Mouse (Mus musculus) B cell, adult 2 months (primary cell): ENCODE data around the gene Sycp2.
"Not testable (repeated sequence)": the region's sequence is repeated elsewhere in the genome, so short reads cannot be mapped to it uniquely, and the experiment has no call there.

ENCODE experiments used
- DNase-seq, 2 experiments: peaks; one replicate each; pipeline ENCODE4 v3.0.0; 2022

Gene Sycp2

GRCm38 (mm10) chr2:178413481-178414260, 6.2 kb upstream of the Sycp2 start:
- no peak for DNase-seq

DNA sequence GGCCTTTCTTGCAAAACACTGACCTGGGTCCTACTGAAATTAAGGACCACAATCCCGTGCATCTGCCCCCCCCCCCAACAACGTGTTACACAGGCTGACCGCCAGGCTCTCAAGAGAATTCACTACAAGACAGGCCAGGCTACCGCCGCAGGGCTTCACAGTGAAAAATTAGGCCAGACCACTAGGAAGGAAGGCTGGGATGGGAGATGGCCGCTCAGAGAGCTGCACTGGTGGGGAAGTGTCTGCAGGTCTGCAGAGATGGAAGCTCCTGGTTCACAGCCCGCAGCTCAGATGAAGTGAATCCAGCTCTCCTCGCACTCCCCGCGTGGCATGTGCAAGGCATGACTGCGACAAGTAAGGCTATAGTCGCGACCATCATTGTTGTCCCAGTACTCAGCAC, 5.6 kb upstream of the Sycp2 start:
- no peak for DNase-seq

GRCm38 (mm10) chr2:178412598-178412997, 5.1 kb upstream of the Sycp2 start:
- no peak for DNase-seq

GRCm38 (mm10) chr2:178410286-178410685, 2.8 kb upstream of the Sycp2 start:
- no peak for DNase-seq

DNA sequence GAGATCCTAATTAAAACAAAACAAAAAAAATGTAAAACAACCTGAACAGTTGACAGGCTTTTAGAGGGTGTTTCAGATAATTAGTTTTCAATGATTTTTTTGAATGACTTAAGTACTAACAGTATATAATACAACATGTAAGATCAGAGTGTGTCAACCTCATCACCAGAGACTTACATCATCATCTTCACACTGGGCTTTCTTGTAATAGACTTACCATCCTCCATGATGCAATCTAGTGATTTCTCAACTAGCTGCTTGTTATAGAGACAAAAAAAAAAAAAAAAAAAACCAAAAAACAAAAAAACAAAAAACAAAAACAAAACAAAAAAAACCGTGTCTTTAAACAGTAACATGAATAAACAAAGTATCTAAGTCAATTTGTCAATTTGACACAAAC, 1.5 kb upstream of the Sycp2 start:
- no peak for DNase-seq

GRCm38 (mm10) chr2:178342597-178342996, 64.9 kb downstream of the Sycp2 start:
- no peak for DNase-seq

DNA sequence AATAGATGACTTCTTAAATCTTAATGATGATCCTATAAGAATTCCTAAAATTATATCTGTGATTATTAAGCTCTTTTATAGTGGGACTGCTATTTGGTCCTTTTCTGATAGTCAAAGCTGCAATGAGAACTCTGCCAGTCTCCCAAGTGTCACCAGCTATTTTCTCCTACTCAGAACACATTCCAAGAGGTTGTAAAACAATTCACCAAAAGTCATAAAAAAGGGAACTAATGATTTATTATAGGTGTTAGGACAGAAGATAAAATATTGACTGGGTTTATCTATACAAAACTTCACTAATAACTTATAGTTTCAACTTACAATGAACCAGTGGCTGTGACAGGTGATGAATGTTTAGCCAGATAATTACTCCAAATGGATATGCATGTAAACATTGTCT, 65.4 kb downstream of the Sycp2 start:
- DNase-seq: not testable (repeated sequence)

DNA sequence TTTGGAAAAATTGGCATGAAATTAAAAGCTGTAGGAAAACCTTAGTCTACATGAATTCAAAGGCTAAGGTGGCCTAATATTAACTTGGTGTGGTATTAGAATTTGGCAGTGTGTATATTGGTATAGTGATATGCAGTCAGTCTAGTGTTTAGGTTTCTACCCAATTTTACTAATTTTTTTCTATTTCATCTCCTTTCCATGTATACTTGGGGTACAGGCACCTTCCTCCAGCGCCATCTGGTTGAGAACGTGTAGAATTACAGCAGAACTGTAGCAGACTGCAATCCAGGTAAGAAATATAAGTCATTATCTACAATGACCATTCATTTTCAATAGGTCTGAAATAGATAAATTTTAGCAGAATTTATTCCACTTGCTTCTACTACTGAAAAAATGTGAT, 68.4 kb downstream of the Sycp2 start:
- DNase-seq: no peak

DNA sequence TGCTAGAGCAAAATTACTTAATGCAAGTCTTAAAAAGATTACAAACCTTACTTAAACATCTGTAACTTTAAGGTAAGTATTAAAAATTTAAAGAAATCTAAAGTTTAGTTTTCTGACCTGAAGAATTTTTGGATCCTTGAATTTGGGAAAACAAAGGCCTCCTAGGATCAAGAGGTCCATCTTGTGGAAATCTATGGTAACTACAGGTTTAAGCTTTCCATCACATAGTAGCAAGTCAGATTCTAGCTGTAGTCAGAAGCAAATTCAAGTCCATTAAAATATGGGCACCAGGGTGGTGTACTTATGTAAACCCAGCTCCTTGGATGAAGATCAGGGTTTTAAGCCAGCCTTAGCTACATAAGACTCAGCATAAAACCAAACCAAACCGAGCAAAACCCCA, 69.6 kb downstream of the Sycp2 start:
- no peak for DNase-seq

DNA sequence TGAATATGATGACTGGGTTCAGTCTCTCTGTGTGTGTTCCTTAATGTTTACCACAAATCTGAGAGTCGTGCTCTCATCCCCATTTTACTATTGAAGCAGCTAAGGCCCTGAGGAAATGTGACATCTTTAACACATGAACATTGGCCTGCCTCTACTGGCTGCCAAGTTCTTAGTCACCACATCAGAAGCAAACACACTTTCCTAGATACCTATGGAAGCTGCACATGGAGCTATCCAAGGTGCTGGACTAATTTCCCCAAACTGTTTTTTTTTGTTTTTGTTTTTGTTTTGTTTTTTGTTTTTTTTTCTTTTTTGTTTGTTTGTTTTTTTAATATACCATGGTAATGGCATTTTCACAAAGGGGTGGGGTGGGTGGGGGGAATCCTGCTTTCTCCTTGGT, 77.5 kb downstream of the Sycp2 start:
- DNase-seq: no peak

GRCm38 (mm10) chr2:178329551-178329950, 77.9 kb downstream of the Sycp2 start:
- no peak for DNase-seq

GRCm38 (mm10) chr2:178327466-178328040, 79.9 kb downstream of the Sycp2 start:
- no peak for DNase-seq

DNA sequence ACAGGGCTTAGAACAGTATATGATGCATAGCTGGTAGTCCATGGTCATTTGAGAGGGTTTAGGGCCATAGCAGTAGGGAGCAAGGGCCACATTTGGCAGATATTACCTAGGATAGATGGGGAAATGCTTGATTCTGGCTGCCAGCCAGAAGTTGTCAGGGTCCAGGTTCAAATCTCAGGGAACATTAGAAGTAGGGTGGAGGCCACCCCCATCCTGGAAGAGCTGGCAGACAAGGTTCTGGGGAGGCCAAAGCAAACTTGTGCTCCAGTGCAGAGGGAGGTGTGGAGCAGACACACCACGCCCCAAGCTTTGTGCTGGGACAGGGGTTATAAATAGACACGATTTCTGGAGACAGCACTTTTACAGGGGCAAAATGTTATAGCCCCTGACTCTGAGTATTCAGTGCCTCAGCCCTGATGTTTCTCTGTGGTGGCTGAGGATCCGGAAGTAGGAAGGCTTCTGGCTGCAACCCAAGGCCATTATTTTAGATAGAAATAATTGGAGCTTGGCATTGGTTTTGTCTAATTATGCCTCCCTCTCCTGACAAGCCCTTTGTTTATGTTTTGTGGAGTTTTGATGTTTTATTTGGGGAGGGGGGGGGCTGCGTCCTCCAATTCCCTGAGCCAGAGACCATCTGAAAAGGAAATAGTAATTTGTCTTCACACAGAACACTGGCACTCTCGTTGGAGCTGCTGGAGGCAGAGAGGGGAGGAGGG, 80.6 kb downstream of the Sycp2 start:
- DNase-seq: no peak

DNA sequence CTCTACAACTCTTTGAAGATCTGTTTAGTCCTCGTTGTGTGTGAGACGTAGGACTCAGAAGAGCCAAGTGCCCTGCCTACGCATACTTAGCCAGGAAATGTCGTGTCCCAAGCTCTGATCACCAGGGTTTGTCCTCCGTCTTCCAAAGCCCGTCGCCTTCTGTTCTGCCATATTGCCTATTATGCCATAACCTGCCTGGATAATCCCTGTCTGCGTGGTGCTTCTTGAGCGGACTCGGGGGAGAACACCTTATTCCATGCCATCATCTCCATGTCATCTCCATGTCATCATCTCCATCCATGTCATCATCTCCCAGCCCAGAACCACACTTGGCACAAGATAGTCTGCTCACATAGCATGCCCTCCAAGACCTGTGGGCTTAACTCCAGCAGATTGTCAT, 81.4 kb downstream of the Sycp2 start:
- DNase-seq: no peak

DNA sequence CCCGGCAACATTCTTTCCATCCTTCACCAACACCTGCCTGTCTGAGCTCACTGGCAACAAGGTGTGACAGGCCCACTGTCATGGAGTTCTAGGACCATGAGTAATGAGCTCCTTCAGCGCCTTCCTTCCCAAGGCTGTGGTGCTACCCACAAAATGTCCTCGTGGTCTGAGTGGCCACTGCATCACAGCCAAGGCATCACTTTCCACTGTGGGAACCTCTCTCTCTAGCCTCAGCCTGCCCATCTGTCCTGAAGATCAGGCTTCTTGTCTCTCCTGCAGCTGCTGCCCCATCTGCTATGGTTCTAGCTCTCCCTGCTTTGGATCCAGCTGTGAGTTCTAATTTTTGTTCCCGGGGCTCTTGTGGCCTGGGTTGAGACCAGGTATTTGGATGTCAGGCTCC, 82.7 kb downstream of the Sycp2 start:
- no peak for DNase-seq

GRCm38 (mm10) chr2:178324410-178324809, 83.1 kb downstream of the Sycp2 start:
- no peak for DNase-seq

GRCm38 (mm10) chr2:178321271-178321670, 86.2 kb downstream of the Sycp2 start:
- DNase-seq: no peak

DNA sequence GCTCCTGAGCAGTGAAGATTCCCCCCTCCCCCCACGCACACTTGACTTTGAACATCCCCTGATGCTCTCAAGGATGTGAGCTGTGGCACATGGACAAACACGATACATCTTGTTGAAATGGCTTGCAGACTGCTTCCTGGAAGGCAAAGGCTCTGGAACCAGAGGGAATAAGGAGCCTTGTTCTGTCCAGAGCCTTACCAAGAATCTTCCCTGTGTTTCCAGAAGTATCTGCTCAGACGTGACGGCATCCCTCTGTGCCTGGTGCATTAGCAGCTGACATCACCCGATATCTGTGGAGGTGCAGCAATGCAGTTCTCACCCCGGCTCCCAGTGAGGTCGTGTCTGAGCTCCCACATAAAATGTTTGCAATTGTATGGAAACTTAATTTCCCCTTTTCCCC, 87.7 kb downstream of the Sycp2 start:
- DNase-seq: no peak

DNA sequence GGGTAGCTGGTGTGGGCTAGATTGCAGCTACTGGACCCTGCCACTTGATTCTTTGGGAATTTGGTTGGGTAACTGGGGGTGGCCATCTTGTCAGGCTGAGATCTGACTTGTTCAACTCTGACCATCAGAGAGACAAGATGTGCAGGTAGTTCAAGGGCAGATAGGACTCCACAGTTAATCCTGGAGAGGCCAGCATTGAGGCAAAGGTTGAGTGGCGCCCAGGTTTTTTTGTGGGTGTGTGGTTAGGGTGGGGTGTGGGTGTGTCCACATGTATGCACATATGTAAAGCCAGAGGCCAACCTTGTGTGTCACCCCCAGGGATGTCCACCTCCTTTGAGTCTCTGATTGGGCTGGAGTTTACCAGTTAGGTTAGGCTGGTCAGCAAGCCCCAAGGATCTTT, 91.2 kb downstream of the Sycp2 start:
- DNase-seq: no peak

- no peak for DNase-seq
Measured at GRCm38 (mm10) chr2:178313539-178313938, 93.9 kb downstream of the Sycp2 start.

- no peak for DNase-seq
Measured at GRCm38 (mm10) chr2:178304669-178305068, 102.8 kb downstream of the Sycp2 start.

DNA sequence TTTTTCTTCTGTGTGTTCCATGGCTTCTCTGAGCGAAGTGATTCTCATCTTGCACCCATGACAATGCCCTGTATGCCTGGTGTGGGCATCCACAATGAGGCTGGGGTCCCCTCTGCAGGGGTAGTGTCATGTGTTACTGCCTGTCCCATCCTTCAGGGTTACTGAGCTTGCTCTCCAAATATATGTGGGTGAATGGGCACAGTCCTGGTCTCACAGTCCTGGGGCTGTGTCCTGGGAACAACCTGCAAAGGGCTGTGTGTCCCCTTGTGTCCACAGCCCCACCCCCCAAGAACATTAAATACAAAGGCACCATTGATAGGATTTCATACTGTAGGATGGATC, 103.3 kb downstream of the Sycp2 start:
- no peak for DNase-seq

- no peak for DNase-seq
Measured at GRCm38 (mm10) chr2:178303453-178304187, 103.9 kb downstream of the Sycp2 start.
